Mouse (Mus musculus) kidney, adult 9 months (tissue): ENCODE results near the gene Uqcrc1.

Experiments
- DNase-seq: peaks from one replicate; pipeline ENCODE4 v3.0.0; 2022

Gene Uqcrc1

GRCm38 (mm10) chr9:108936418-108937364, at the start of gene Uqcrc1:
Gene Uqcrc1, plus strand, starts transcription at chr9:108936633.
- peak; percentile 95 for DNase-seq

DNA sequence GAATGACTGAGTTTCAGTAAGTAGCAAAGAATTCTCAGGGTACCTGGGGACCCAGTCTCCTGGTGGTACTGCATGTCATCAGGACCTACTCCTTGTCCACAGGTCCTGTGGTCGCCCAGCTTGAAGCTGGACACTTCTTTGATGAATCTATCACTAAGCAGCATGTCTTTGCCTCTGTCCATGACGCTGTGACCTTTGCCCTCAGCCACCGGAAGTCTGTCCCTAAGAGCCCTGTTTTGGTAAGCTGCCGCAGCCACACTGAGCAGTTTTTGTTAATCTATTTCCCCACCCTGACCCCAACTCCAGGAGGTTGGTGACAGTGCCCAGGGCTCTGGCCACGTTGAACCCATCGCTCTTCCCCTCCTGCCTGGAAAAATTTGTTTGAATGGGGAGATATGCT, 24.1 kb upstream of the Uqcrc1 start:
- peak; percentile 28 for DNase-seq

DNA sequence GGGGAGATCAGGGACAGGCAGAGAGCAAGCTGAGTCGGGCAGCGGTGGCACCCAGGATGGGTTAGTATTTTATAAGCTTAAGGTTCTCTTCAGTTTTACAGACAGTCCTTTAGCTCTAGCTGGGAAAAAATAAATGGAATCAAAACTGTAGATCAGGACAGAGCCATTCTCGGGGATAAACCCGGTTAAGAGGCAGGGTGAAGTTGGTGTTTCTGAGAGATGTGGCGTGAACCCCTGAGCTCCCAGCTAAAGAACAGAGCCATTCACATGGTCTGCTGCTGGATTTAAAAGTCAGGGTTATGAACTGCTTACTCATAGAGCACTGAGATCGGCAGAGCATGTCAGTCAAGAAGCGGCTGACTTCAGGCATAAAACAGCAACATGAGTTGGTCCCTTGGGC, 23.3 kb upstream of the Uqcrc1 start:
- no peak for DNase-seq

- DNase-seq, result no peak
Observed at GRCm38 (mm10) chr9:108913621-108914020, 22.8 kb upstream of the Uqcrc1 start.

DNA sequence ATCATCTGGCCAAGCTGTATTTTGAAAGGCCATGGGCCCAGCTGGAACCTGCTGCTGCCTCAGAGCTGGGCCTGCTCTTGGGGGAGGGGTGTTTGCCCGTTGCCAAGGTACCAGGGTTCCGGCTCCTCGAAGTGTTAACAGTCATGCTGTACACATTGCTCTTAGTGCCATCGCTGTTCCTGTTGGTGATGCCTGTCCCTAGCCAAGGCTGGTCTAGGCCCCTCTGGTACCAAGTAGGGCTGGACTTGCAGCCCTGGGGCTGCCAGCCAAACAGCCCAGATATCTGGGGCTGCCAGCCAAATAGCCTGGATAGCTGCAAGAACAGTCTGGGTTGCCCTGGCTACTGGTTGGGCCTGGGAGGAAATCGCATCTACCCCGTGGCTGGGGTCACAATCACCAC, 21.9 kb upstream of the Uqcrc1 start, which contains the start of gene Tmem89:
Gene Tmem89 (plus strand): TSS at position 129 of the 400 bp plus-strand sequence.
- no peak for DNase-seq

DNA sequence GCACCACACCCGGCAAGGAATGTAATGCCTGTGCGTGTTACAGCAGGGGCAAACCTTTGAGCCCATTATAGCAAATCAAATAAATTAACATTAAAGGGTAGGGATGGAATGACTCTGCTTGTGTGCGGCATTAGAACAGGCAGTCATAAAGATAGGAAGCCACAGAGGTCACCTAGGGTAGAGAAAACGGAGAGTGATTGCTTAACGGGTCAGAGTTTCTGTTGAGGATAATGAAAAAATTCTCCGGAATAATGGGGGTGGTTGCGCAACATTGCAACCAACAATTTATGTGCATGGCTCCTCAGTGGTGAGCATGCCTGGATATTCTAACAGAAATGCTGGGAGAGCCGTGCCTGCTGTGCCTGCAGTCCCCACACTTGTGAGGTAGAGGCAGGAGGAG, 10.5 kb upstream of the Uqcrc1 start:
- DNase-seq, result peak; percentile 33

DNA sequence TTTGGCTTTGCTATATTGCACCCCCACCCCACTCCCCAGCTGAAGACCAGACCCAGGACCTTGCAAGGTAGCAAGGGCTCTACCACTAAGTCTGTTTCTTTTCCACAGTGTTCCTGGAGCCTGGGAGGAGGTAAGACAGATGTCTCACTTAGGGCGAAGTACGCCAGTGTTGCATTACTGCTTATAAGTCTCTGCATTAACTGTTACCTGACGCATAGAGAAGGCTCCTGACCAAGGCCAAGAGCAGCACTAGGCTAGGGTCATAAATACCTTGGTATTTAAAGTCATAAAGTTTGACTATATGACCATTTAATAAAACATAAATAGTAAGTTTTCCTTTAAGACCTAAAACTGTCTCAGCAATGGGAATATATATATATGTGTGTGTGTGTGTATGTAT, 8.0 kb upstream of the Uqcrc1 start:
- DNase-seq, result no peak

DNA sequence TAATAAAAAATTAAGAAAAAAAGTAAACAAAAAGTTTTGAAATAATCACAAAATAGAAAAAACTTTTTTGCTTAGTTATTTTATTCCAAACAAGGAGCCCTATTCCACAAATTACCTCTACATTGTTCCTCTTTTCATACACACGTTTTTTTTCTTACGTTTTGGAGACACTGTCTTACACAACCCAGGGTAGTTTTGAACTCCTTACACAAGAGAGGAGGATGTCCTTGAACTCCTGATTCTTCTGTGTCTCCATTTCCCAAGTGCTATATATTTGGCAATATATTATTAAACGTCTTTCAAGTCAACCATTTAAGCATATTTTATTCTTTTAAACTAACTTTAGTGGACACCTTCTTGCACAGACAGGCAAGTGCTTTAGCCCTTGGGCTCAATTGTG, 442 bp upstream of the Uqcrc1 start:
- no peak for DNase-seq

GRCm38 (mm10) chr9:108945111-108945510, 8.7 kb downstream of the Uqcrc1 start:
- no peak for DNase-seq

DNA sequence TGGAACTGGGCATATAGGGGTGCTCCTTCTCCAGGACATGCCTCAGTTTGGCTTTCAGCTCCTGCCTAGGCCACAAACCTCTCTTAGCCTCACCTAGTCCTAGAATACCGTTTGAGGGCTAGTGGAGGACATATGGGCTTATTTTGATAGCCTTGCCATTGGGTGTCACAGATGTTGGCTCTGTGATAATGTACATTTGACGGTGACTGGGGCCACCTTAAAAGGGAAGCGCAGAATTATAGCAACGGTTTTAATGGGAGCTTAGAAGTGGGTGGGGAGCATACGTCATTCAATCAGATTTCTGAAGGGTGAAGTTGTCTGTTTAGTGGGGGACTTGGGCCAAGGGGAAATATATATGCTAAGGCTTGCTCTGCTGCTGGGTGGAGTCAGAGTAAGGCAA, 9.2 kb downstream of the Uqcrc1 start:
- DNase-seq, result no peak

DNA sequence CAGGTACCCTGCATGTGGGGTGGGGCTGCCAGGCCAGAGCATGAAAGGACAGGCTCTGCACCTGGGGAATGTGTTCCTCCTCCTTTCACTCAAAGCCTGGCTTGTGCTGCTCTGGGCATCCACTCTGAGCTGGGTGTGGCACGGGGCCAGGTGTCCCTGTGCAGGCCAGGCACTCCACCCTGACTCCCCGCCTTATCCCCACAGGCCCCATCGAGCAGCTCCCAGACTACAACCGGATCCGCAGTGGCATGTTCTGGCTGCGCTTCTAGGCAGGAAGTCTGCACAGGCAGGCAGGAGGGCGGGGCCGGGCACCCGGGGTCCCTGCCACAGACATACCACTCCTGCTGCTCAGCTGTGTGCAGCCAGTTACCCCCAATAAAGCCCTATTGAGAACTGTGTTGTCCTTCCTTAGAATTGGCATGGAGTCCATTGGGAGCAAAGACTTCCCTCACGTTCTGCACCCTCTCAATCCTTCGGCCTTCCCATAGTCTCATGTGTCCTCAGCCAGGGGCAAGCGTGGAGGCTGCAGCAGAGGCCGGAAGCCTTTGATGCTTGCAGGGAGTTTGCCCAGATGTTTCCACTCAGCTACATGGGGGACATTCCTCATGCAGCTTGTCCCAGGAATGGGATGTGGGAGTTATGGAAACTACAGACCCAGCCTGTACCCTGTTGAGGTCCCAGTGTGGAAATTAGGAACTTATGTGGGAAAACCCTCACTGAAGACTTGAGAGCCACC, 13.0 kb downstream of the Uqcrc1 start:
- DNase-seq, result peak; percentile 24

DNA sequence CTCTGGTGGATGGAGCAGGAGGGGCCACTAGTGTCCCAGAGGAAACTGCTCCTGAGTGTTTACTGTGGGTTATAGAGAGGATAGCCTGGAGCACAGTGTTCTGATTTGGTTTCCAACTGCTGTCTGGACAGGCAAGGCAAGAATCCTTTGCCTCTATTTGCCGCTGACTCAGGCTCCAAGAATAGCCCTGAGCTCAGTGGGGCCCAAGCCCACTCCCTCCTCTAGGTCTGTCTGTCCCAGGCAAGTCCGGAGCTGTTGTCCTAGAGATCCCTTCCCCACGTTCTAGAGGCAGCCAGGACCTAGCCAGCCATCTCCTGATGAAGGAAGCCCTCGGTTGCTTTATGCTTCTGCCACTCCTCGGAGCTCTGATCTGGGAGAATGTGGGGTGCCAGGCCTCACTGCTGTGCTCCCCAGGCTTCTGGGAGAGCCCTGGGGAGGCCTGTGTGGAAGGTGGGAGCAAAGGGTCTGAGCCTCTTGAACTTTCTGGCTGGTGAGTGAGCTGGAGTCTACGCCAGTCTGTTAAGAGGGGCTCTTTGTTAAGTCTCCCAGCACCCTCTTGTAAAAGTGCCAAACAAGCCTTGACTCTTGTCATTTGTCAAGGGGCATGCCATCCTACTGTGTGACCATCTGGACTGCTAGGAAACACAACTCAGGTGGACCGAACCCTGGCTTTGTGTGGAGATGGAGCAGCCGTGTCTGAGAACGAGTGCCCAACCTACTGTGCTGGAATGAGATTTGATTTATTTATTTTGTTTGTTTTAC, 13.7 kb downstream of the Uqcrc1 start:
- no peak for DNase-seq

GRCm38 (mm10) chr9:108953081-108953636, 16.7 kb downstream of the Uqcrc1 start, which contains the start of gene Col7a1:
Gene Col7a1, plus strand, starts transcription at chr9:108953586.
- no peak for DNase-seq

DNA sequence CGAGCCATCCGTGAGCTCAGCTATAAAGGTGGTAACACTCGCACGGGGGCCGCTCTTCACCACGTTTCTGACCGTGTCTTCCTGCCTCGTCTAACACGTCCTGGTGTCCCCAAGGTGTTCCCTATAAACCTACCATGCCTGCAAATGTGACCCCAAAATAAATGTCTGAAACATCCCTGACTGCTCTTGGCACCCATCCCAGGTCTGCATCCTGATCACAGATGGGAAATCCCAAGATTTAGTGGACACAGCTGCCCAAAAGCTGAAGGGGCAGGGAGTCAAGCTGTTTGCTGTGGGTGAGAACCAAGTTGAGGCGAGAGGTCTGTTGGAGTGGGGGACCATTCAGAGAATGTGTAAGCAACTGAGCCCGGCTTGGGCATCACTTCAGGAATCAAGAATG, 18.8 kb downstream of the Uqcrc1 start:
- no peak for DNase-seq

- peak; percentile 73 for DNase-seq
Observed at GRCm38 (mm10) chr9:108955846-108956245, 19.4 kb downstream of the Uqcrc1 start.

DNA sequence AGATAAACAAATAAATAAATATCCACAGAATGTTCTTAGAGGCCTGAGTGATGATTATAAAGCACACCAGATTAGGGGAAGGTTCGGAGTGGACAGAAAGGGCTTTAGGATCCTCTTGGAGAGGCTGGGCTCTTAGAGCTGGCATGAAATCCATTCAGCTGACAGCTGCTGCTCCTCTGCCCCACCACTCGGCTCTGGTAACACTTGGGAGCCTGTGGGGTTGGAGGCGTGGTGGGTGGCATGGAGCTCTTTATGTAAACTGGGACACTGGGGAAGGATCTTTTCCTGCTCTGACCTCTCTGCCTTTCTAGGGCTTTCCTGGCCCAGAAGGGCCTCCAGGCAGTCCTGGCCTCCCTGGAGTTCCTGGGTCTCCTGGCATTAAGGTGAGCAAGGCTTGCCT, 27.1 kb downstream of the Uqcrc1 start:
- DNase-seq, result no peak

GRCm38 (mm10) chr9:108964338-108964737, 27.9 kb downstream of the Uqcrc1 start:
- DNase-seq, result no peak

GRCm38 (mm10) chr9:108970623-108971022, 34.2 kb downstream of the Uqcrc1 start:
- no peak for DNase-seq

- no peak for DNase-seq
Observed at GRCm38 (mm10) chr9:108976483-108976882, 40.0 kb downstream of the Uqcrc1 start.

DNA sequence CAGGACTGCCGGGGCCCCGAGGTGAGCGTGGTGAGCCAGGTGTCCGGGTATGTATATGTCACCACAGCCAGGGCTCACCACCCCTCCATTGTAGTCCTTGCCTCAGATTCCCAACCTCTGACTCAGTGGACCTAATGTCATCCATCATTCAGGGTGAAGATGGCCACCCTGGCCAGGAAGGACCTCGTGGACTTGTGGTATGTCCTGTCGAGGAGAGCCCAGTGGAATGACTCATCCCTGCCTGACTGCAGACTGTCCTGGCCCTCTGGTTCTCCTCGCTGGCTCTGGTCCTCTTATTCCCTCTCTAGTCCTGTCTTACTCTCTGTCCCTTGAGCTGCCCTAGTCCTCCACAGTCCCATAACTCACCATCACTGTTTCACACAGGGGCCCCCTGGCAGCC, 41.5 kb downstream of the Uqcrc1 start:
- DNase-seq, result no peak

GRCm38 (mm10) chr9:108982498-108982897, 46.1 kb downstream of the Uqcrc1 start:
- no peak for DNase-seq

- DNase-seq, result no peak
Observed at GRCm38 (mm10) chr9:108983209-108983608, 46.8 kb downstream of the Uqcrc1 start.

DNA sequence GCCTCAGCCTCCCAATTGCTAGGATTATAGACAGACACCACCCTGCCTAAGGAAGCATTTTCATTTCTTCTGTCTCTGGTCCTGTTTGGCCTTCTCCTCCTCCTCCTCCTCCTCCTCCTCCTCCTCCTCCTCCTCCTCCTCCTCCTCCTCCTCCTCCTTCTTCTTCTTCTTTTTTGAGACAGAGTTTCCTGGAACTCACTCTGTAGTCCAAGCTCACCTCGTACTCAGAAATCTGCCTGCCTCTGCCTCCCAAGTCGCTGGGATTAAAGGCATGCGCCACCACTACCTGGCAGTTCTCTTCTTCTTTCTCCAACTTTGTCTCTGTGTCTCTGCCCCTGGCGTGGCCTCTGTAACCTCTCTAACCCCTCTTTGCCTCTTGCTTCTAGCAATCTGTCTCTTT, 49.3 kb downstream of the Uqcrc1 start, which contains the start of gene Ucn2:
Gene Ucn2 (plus strand): TSS at position 301 of the 400 bp plus-strand sequence.
- DNase-seq, result no peak
